Mouse (Mus musculus): Measurements from ENCODE around the gene Cpeb2. TPM values are rescaled to one million over a fixed set of nuclear protein-coding genes. Genes with fewer than 3 reads are reported as not detected.

The Cpeb2 gene
- 10 to 100 TPM; 18.8 to 28.2 TPM for total RNA-seq (2021)
- polyA plus RNA-seq (2012; rRNA removed): 6.5 and 12.2 TPM in 2 replicates
- long read RNA-seq, full-length matches to known transcripts: 3 of 4 reads
- long read RNA-seq, partial matches to known transcripts: 0 of 4 reads
- long read RNA-seq, other reads (novel, unspliced or antisense): 1 of 4 reads

GRCm38 (mm10) chr5:43232480-43233315, at the start of gene Cpeb2:
Gene Cpeb2 (plus strand): TSS chr5:43233170.
- WGBS: under 1% methylated on average over 86 of the region's 89 CpGs
- peak; percentile 91 for TF ChIP-seq POLR2A (IDR thresholded peaks at IDR 0.05; ENCODE audit: insufficient read depth, low read depth, low read length)
- TF ChIP-seq CTCF (IDR thresholded peaks at IDR 0.05): no peak
- TF ChIP-seq EP300 (IDR thresholded peaks at IDR 0.05; ENCODE audit: insufficient read depth, low read depth, low read length): no peak

GRCm38 (mm10) chr5:43183556-43183955, 49.4 kb upstream of the Cpeb2 start:
- no peak overlapping the region for H3K4me3 ChIP-seq
- no peaks in the 10 kb centered on the region for H3K79me2 ChIP-seq (replicated peaks; ENCODE audit: control insufficient read depth, insufficient read depth, low read length)
- no peaks in the 10 kb centered on the region for H3K36me3 ChIP-seq (ENCODE audit: control insufficient read depth, insufficient read depth, low read length)
- TF ChIP-seq POLR2A (IDR thresholded peaks at IDR 0.05; ENCODE audit: insufficient read depth, low read depth, low read length) (no peak), EP300 (IDR thresholded peaks at IDR 0.05; ENCODE audit: insufficient read depth, low read depth, low read length) (no peak), CTCF (IDR thresholded peaks at IDR 0.05) (no peak)
- no peak for DNase-seq
- H3K4me1 ChIP-seq (ENCODE audit: control insufficient read depth, insufficient read depth, low read length): peaks cover 2% of the 10 kb centered on the region; the same call in 1 of the 2 replicates
- H3K27ac ChIP-seq: no peak overlapping the region
- no peaks in the 10 kb centered on the region for H3K27me3 ChIP-seq (ENCODE audit: control insufficient read depth, insufficient read depth, low read length)
- H3K9ac ChIP-seq (ENCODE audit: low read depth, low read length): no peak overlapping the region
- intact Hi-C loops (cut with DNase I): no loop called here

More at GRCm38 (mm10) chr5:43232480-43233315, at the start of gene Cpeb2:
- Histone ChIP-seq H3K9ac (ENCODE audit: low read depth, low read length) (peak within 1 kb of the TSS; percentile 100), H3K79me2 (replicated peaks; ENCODE audit: control insufficient read depth, insufficient read depth, low read length) (no peaks in the 10 kb centered on the region; the same call in 1 of the 2 replicates), H3K4me1 (ENCODE audit: control insufficient read depth, insufficient read depth, low read length) (peaks cover 1% of the 10 kb centered on the region), H3K36me3 (ENCODE audit: control insufficient read depth, insufficient read depth, low read length) (no peaks in the 10 kb centered on the region), H3K4me3 (peak within 1 kb of the TSS; percentile 87), H3K27ac (peak within 1 kb of the TSS; percentile 98), H3K27me3 (ENCODE audit: control insufficient read depth, insufficient read depth, low read length) (no peaks in the 10 kb centered on the region)
- intact Hi-C loops (cut with DNase I): loop anchor here (2.0 to 10.0 kb wide), 7 partner anchors 122 to 818 kb away; partner anchors contain the start of gene Cc2d2a
- DNase-seq: peak; percentile 97 to 99

- Histone ChIP-seq H3K4me3 (no peak overlapping the region), H3K9ac (ENCODE audit: low read depth, low read length) (no peak overlapping the region), H3K27me3 (ENCODE audit: control insufficient read depth, insufficient read depth, low read length) (no peaks in the 10 kb centered on the region), H3K79me2 (replicated peaks; ENCODE audit: control insufficient read depth, insufficient read depth, low read length) (no peaks in the 10 kb centered on the region), H3K27ac (no peak overlapping the region), H3K36me3 (ENCODE audit: control insufficient read depth, insufficient read depth, low read length) (no peaks in the 10 kb centered on the region), H3K4me1 (ENCODE audit: control insufficient read depth, insufficient read depth, low read length) (peaks cover 2% of the 10 kb centered on the region; the same call in 1 of the 2 replicates)
- DNase-seq: no peak
- intact Hi-C loops (cut with DNase I): no loop called here
- WGBS: 31% methylated on average over 3 of the region's 3 CpGs
- TF ChIP-seq EP300 (IDR thresholded peaks at IDR 0.05; ENCODE audit: insufficient read depth, low read depth, low read length): no peak
- TF ChIP-seq POLR2A (IDR thresholded peaks at IDR 0.05; ENCODE audit: insufficient read depth, low read depth, low read length): no peak
- TF ChIP-seq CTCF (IDR thresholded peaks at IDR 0.05): no peak
Measured at GRCm38 (mm10) chr5:43184834-43185233, 48.1 kb upstream of the Cpeb2 start.

- no peak for TF ChIP-seq POLR2A (IDR thresholded peaks at IDR 0.05; ENCODE audit: insufficient read depth, low read depth, low read length)
- TF ChIP-seq EP300 (IDR thresholded peaks at IDR 0.05; ENCODE audit: insufficient read depth, low read depth, low read length): no peak
- no peak for TF ChIP-seq CTCF (IDR thresholded peaks at IDR 0.05)
- no peaks in the 10 kb centered on the region for H3K79me2 ChIP-seq (replicated peaks; ENCODE audit: control insufficient read depth, insufficient read depth, low read length)
- no peak for DNase-seq
- WGBS: 56% methylated on average over 3 of the region's 3 CpGs
- H3K27me3 ChIP-seq (ENCODE audit: control insufficient read depth, insufficient read depth, low read length): no peaks in the 10 kb centered on the region
- intact Hi-C loops (cut with DNase I): no loop called here
- no peaks in the 10 kb centered on the region for H3K36me3 ChIP-seq (ENCODE audit: control insufficient read depth, insufficient read depth, low read length)
- peaks cover 2% of the 10 kb centered on the region; the same call in 1 of the 2 replicates for H3K4me1 ChIP-seq (ENCODE audit: control insufficient read depth, insufficient read depth, low read length)
- H3K9ac ChIP-seq (ENCODE audit: low read depth, low read length): no peak overlapping the region
- H3K4me3 ChIP-seq: no peak overlapping the region
- no peak overlapping the region for H3K27ac ChIP-seq
Measured at GRCm38 (mm10) chr5:43185478-43185877, 47.5 kb upstream of the Cpeb2 start.

GRCm38 (mm10) chr5:43200686-43201085, 32.3 kb upstream of the Cpeb2 start:
- intact Hi-C loops (cut with DNase I): no loop called here
- Histone ChIP-seq H3K4me3 (no peak overlapping the region), H3K4me1 (ENCODE audit: control insufficient read depth, insufficient read depth, low read length) (no peaks in the 10 kb centered on the region), H3K27ac (no peak overlapping the region), H3K79me2 (replicated peaks; ENCODE audit: control insufficient read depth, insufficient read depth, low read length) (no peaks in the 10 kb centered on the region), H3K9ac (ENCODE audit: low read depth, low read length) (no peak overlapping the region), H3K36me3 (ENCODE audit: control insufficient read depth, insufficient read depth, low read length) (no peaks in the 10 kb centered on the region), H3K27me3 (ENCODE audit: control insufficient read depth, insufficient read depth, low read length) (no peaks in the 10 kb centered on the region)
- TF ChIP-seq EP300 (IDR thresholded peaks at IDR 0.05; ENCODE audit: insufficient read depth, low read depth, low read length): no peak
- TF ChIP-seq POLR2A (IDR thresholded peaks at IDR 0.05; ENCODE audit: insufficient read depth, low read depth, low read length): no peak
- TF ChIP-seq CTCF (IDR thresholded peaks at IDR 0.05): no peak
- 61% methylated on average over 4 of the region's 4 CpGs for WGBS
- DNase-seq: no peak

Data from heart, adult 2 months (tissue).